Mouse (Mus musculus) lung, postnatal 0 days (tissue): ENCODE data around the gene Il13. TPM values are rescaled to one million over a fixed set of nuclear protein-coding genes. Genes with fewer than 3 reads are reported as not detected.

Experiments
- ATAC-seq: fragments of 200-750 bp; cut with Nextera tagmentation; 2 replicates; pipeline ENCODE4 v1.8.0; 2017; ENCODE audit warnings: moderate library complexity
- DNase-seq: peaks from one replicate; pipeline ENCODE4 v3.0.0-alpha.2; 2016; ENCODE audit warnings: low spot score
- H3K27ac ChIP-seq: fragments of 300-500 bp; sonication (generic); 2 replicates; pipeline ENCODE4 v1.5.1; 2014; ENCODE audit warnings: antibody characterized with exemption, mild to moderate bottlenecking, low read length, mixed read lengths
- H3K27me3 ChIP-seq: fragments of 300-500 bp; sonication (generic); replicated peaks from 2 replicates; pipeline ENCODE4 v1.6.1; 2014; ENCODE audit warnings: low read length, mixed read lengths; ENCODE audit not compliant: insufficient read depth
- H3K36me3 ChIP-seq: fragments of 300-500 bp; sonication (generic); 2 replicates; pipeline ENCODE4 v1.6.1; 2014; ENCODE audit warnings: low read length, mixed read lengths; ENCODE audit not compliant: insufficient read depth
- H3K4me1 ChIP-seq: fragments of 300-500 bp; sonication (generic); 2 replicates; pipeline ENCODE4 v1.6.1; 2014; ENCODE audit warnings: antibody characterized with exemption, low read depth, low read length, mixed read lengths; ENCODE audit not compliant: insufficient read depth
- H3K4me2 ChIP-seq: fragments of 300-500 bp; sonication (generic); replicated peaks from 2 replicates; pipeline ENCODE4 v1.6.1; 2014; ENCODE audit warnings: low read depth, mild to moderate bottlenecking, low read length, moderate library complexity, mixed read lengths
- H3K4me3 ChIP-seq: fragments of 300-500 bp; sonication (generic); 2 replicates; pipeline ENCODE4 v1.5.1; 2014; ENCODE audit warnings: low read depth, low read length
- H3K9ac ChIP-seq: fragments of 300-500 bp; sonication (generic); replicated peaks from 2 replicates; pipeline ENCODE4 v1.6.1; 2014; ENCODE audit warnings: low read depth, mild to moderate bottlenecking
- H3K9me3 ChIP-seq: fragments of 300-500 bp; sonication (generic); 2 replicates; pipeline ENCODE4 v1.6.1; 2016; ENCODE audit warnings: low read length, mixed read lengths
- CTCF ChIP-seq: IDR thresholded peaks from 2 replicates; pipeline ENCODE4 v1.5.1; 2016; ENCODE audit warnings: antibody characterized with exemption, mild to moderate bottlenecking
- EP300 ChIP-seq: IDR thresholded peaks from 2 replicates; pipeline ENCODE4 v1.6.1; 2016; ENCODE audit warnings: antibody characterized with exemption, mild to moderate bottlenecking, control low read depth
- WGBS: fragments of 180-500 bp; shearing (Covaris S2); extraction: QIAGEN DNeasy Blood & Tissue Kit; methylation state at CpG from one replicate; pipeline ENCODE4 v1.1.7; 2014; 5-methylcytosine and 5-hydroxymethylcytosine counted together
- polyA plus RNA-seq: library from polyadenylated mRNA; unstranded; fragments of >200 nt; fragmentation: Nextera tagmentation; extraction: Ambion mirVana; gene quantifications from 2 replicates; pipeline ENCODE4 v1.2.1, GENCODE M21; 2015

The Il13 gene
- polyA plus RNA-seq, 1 experiment from 2014 or later: not detected

DNA sequence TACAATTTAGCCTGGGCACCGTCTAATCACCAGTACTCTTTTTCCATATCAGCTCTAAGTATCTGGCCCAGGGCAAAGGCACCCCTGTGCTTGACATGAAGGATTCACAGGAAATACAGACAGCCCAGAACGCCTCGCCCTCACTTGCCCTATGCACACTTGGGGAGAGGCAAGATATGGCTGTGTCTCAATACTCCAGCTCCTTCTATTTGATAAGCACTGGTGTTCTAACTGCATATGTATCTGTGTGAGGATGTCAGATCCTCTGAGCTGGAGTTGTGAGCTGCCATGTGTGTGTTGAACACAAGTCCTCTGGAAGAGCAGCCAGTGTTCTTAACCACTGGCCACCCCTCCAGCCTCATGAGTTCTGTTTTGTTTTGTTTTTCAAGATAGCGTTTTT is 16.9 kb upstream of the Il13 start:
- H3K36me3 ChIP-seq: peaks cover 23% of the 10 kb centered on the region; the same call in 1 of the 2 replicates
- no peak overlapping the region for H3K9ac ChIP-seq
- H3K4me3 ChIP-seq: no peak overlapping the region
- ATAC-seq: no peak
- no peaks in the 10 kb centered on the region for H3K9me3 ChIP-seq
- TF ChIP-seq EP300: no peak
- no peak for TF ChIP-seq CTCF
- H3K27ac ChIP-seq: no peak overlapping the region
- no peaks in the 10 kb centered on the region for H3K27me3 ChIP-seq
- 92% methylated on average over 4 of the region's 4 CpGs for WGBS
- DNase-seq: no peak
- H3K4me2 ChIP-seq: no peak overlapping the region
- H3K4me1 ChIP-seq: no peaks in the 10 kb centered on the region

DNA sequence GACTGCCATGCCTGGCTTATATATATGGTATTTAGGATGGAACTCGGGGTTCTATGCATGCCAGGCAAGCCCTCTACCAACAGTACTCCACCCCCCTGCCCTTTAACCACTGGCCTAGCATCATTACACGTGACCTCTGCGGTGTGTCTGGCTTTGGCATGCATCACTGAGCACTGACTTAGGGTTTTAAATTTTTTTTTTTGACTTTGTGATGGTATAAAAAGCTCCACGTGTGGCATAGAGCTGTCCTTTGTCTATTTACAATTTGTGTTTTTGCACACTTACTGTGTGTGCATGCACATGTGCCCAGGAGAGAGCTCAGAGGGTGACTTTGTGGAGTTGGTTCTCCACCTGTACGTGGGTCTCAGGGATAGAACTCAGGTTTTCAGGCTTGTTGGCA is 9.5 kb upstream of the Il13 start:
- 71% methylated on average over 5 of the region's 5 CpGs for WGBS
- no peak for ATAC-seq
- Histone ChIP-seq H3K4me1 (no peaks in the 10 kb centered on the region), H3K9me3 (no peaks in the 10 kb centered on the region), H3K27ac (no peak overlapping the region), H3K4me3 (no peak overlapping the region), H3K27me3 (no peaks in the 10 kb centered on the region), H3K4me2 (no peak overlapping the region), H3K36me3 (no peaks in the 10 kb centered on the region), H3K9ac (no peak overlapping the region)
- no peak for TF ChIP-seq EP300
- no peak for TF ChIP-seq CTCF
- no peak for DNase-seq

DNA sequence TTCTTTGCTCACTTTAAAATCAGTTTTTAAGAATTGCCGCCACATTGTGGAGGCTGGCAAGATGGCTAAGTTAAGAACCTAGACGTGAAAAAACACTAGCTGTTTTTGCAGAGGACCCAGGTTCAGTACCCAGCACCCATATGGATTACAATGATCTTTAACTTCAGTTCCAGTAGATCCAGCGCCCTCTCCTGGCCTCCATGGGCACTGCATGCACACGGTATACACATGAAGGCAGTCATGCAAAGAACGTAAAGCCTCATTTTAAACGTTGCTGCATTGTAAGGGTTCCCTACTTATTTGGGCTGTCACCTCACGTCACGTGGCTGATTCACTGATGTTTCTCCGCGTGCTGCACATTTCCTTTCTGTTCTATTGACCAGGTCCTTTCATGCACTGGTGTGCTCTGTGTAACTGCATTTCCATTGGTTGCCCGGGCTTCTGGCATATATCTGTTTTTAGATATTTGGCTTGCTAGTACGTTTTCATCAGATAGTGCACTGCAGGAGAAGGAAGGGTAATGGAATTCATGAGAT is 8.3 kb upstream of the Il13 start:
- Histone ChIP-seq H3K4me2 (no peak overlapping the region), H3K27me3 (no peaks in the 10 kb centered on the region), H3K9me3 (no peaks in the 10 kb centered on the region), H3K4me3 (no peak overlapping the region), H3K36me3 (no peaks in the 10 kb centered on the region), H3K9ac (no peak overlapping the region), H3K27ac (no peak overlapping the region), H3K4me1 (no peaks in the 10 kb centered on the region)
- ATAC-seq (no peak), DNase-seq (no peak)
- TF ChIP-seq EP300: no peak
- peak; percentile 33 for TF ChIP-seq CTCF
- WGBS: 73% methylated on average over 12 of the region's 12 CpGs

DNA sequence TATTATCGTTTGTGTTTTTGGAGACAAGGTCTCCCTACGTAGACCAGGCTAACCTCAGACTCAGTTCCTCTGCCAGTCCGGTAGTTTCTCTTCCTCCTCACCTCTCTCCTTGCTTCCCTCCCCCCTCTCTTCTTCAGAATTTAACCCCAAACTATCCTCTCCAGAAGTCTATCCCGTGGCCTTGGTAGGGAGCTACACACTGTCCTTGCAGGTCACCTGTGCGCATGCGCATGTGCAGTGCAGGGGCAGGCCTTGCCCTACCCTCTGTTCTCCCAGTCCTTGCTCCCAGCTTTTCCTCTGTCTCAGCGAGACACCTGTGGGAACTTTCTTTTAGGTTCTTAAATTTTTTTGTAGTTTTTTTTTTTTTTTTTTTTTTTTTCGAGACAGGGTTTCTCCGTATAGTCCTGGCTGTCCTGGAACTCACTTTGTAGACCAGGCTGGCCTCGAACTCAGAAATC is 3.3 kb upstream of the Il13 start:
- H3K4me1 ChIP-seq: 0 out of 2 replicates have a peak, but pooled peaks cover 6% of the 10 kb centered on the region
- H3K27ac ChIP-seq: no peak overlapping the region
- H3K27me3 ChIP-seq: no peaks in the 10 kb centered on the region
- H3K9me3 ChIP-seq: no peaks in the 10 kb centered on the region
- H3K4me2 ChIP-seq: no peak overlapping the region
- no peak overlapping the region for H3K4me3 ChIP-seq
- DNase-seq (no peak), ATAC-seq (no peak)
- TF ChIP-seq CTCF (no peak), EP300 (no peak)
- WGBS: 72% methylated on average over 10 of the region's 10 CpGs
- no peak overlapping the region for H3K9ac ChIP-seq
- H3K36me3 ChIP-seq: no peaks in the 10 kb centered on the region

DNA sequence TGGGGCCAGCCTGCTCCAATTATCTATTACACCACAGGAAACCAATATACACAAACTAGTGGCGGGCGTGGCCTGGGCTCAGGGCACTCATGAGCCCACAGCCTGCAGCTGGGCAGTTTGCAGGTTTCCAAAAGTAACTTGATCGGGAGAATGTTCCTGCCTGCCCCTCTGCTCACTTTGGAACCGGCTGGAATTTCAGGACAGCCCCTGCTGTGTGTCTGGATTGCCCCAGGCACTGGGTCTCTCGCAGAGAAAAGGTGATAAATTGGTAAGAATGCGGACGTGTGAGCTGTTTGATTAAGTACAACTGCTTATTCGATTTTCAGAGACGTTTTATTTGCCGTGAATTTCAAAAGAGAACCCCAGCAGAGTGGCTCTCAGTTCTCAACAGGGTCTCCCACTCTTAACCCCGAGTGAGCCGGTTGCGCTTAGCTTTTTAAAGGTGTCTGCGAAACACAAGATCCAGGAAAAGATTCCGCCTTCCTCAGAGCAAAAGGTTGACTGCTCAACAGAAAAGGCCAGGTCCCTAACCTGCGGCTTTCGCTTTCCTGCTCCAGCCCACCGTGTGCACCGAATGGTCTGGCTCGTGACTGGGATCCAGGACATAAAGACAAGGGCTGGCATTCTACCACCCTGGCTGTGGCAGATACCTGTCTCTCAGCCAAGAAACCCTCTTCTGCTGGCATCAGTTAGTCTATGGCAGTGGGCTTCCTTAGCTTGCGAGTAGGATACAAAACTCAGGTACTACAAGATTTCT is 2.7 kb upstream of the Il13 start:
- H3K9ac ChIP-seq: no peak overlapping the region
- no peaks in the 10 kb centered on the region for H3K9me3 ChIP-seq
- 29% methylated on average over 21 of the region's 21 CpGs for WGBS
- H3K4me1 ChIP-seq: 0 out of 2 replicates have a peak, but pooled peaks cover 6% of the 10 kb centered on the region
- TF ChIP-seq EP300: no peak
- no peak for TF ChIP-seq CTCF
- DNase-seq (no peak), ATAC-seq (no peak)
- H3K36me3 ChIP-seq: no peaks in the 10 kb centered on the region
- H3K4me3 ChIP-seq: no peak overlapping the region
- peak overlapping the region; percentile 17; the same call in 1 of the 2 replicates for H3K4me2 ChIP-seq
- no peak overlapping the region for H3K27ac ChIP-seq
- no peaks in the 10 kb centered on the region for H3K27me3 ChIP-seq

DNA sequence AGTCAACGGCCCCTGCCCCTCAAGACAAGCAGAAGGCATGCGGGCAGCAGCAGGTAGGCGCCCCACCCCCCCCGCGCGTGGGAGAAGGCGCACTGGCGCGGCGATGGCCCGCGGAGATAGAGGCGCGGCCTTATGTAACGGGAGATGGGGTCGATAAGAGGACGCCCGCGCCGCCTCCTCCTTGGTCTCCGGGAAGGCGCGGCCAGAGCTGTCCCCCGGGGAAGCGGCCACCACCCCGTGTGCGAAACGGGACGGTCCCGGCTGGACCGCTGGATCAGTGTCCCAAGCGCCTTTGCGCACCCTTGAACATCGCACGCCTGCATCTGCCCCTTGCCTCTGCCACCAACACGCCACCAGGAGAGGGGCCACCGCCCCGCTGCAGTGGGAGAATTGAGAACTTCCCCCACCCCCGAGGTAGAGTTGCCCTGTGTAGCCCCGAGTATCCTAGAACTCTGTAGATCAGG is 1.7 kb upstream of the Il13 start:
- DNase-seq: peak; percentile 14
- Histone ChIP-seq H3K27me3 (no peaks in the 10 kb centered on the region), H3K4me2 (peak overlapping the region; percentile 57), H3K4me3 (peak overlapping the region; percentile 28), H3K9me3 (no peaks in the 10 kb centered on the region), H3K4me1 (0 out of 2 replicates have a peak, but pooled peaks cover 6% of the 10 kb centered on the region), H3K36me3 (no peaks in the 10 kb centered on the region), H3K9ac (no peak overlapping the region), H3K27ac (no peak overlapping the region)
- TF ChIP-seq EP300 (no peak), CTCF (no peak)
- peak; percentile 30; the same call in 1 of the 2 replicates for ATAC-seq
- under 1% methylated on average over 26 of the region's 40 CpGs for WGBS
